ENCODE assay signal across 13 mouse cellular contexts in the genomic region with DNA sequence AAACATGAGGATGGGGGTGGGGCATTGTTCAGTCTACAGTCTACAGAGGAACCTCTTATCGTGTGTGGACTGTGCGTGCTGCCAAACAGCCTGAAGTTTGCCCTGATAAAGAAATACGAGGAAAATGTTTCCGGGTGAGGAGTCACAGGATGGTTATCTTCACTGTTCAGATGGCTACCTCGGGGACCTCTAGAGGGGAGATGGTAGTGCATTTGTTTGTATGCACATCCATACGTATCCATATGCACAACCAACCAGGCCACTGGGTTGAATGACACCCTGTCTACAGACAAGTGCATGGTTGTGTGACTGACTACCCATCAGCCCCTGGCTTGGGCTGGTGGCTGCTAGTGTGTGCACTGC. TPM values are rescaled to one million over a fixed set of nuclear protein-coding genes. Genes with fewer than 3 reads are reported as not detected.
DNase-seq lines count a peak whose midpoint lies in the region; ATAC-seq and TF ChIP-seq lines count a peak whose summit lies in the region.
"Had no signal": no experiment of that assay in that cellular context is flagged by ENCODE, and none has a peak within 500 bp of the region (broad histone marks: within the 10 kb centered on the region; RNA-seq: fewer than 3 reads in every experiment).

No protein-coding gene starts in this region.

- WGBS in heart, embryonic 11.5 days (ENCODE audit: insufficient replicate concordance): 55% methylated on average over 6 of the region's 6 CpGs
- 73% methylated on average over 6 of the region's 6 CpGs for WGBS in intestine, embryonic 14.5 days
- WGBS in liver, embryonic 15.5 days (ENCODE audit: insufficient replicate concordance): 14% methylated on average over 6 of the region's 6 CpGs
- 90% methylated on average over 6 of the region's 6 CpGs for WGBS in neural tube, embryonic 15.5 days

- DNase-seq in heart, postnatal 14 days: no peak
- peak; percentile 93 for DNase-seq in MEL (ENCODE audit: low read depth, low spot score)
- DNase-seq in intestine, embryonic 14.5 days (ENCODE audit: low spot score): no peak
- no peak for DNase-seq in yolk sac, embryonic 10.5 days (ENCODE audit: low spot score)
- DNase-seq in neural tube, embryonic 10.5 days (ENCODE audit: extremely low spot score, low spot score): no peak
- DNase-seq: cerebellum, postnatal 25 days; spleen, adult 18-20 months had no signal

- H3K9ac ChIP-seq in heart, embryonic 11.5 days (ENCODE audit: low read depth, low read length): no peak overlapping the region
- no peak overlapping the region for H3K9ac ChIP-seq in MEL (ENCODE audit: control insufficient read depth, low read depth, low read length, poor library complexity, severe bottlenecking)
- no peak overlapping the region for H3K9ac ChIP-seq in intestine, embryonic 14.5 days (ENCODE audit: low read length)
- H3K9ac ChIP-seq in liver, embryonic 15.5 days: no peak overlapping the region
- no peak overlapping the region for H3K9ac ChIP-seq in neural tube, embryonic 15.5 days (replicated peaks)

- no peaks in the 10 kb centered on the region for H3K36me3 ChIP-seq in heart, embryonic 11.5 days (ENCODE audit: control insufficient read depth, insufficient read depth, low read length)
- H3K36me3 ChIP-seq in MEL (ENCODE audit: control insufficient read depth in 1 of 2, insufficient read depth in 2 of 2, low read length in 2 of 2): peaks cover 14 to 22% of the 10 kb centered on the region in 2 experiments
- H3K36me3 ChIP-seq in intestine, embryonic 14.5 days (ENCODE audit: control insufficient read depth, insufficient read depth, low read length): peaks cover 25% of the 10 kb centered on the region
- H3K36me3 ChIP-seq in liver, embryonic 15.5 days (replicated peaks): peaks cover 42% of the 10 kb centered on the region
- H3K36me3 ChIP-seq in neural tube, embryonic 15.5 days: peaks cover 8% of the 10 kb centered on the region

- peak overlapping the region; percentile 46; the same call in 1 of the 2 replicates for H3K27ac ChIP-seq in heart, embryonic 11.5 days (ENCODE audit: low read depth, low read length)
- H3K27ac ChIP-seq in MEL (ENCODE audit: control insufficient read depth, low read depth, low read length): peak overlapping the region; percentile 78
- H3K27ac ChIP-seq in intestine, embryonic 14.5 days (ENCODE audit: low read depth): 0 out of 2 replicates have a peak overlapping the region, but pooled peaks have one; percentile 27
- peak overlapping the region; percentile 79 for H3K27ac ChIP-seq in liver, embryonic 15.5 days (replicated peaks)
- H3K27ac ChIP-seq in neural tube, embryonic 15.5 days (replicated peaks): no peak overlapping the region
- H3K27ac ChIP-seq: hindbrain, postnatal 0 days had no signal

- no peaks in the 10 kb centered on the region for H3K27me3 ChIP-seq in heart, embryonic 11.5 days (ENCODE audit: control insufficient read depth, insufficient read depth, low read length)
- no peaks in the 10 kb centered on the region for H3K27me3 ChIP-seq in MEL (ENCODE audit: control insufficient read depth in 1 of 2, insufficient read depth in 2 of 2, low read length in 2 of 2)
- H3K27me3 ChIP-seq in intestine, embryonic 14.5 days (replicated peaks; ENCODE audit: control insufficient read depth, insufficient read depth, low read length): no peaks in the 10 kb centered on the region
- no peaks in the 10 kb centered on the region for H3K27me3 ChIP-seq in liver, embryonic 15.5 days
- no peaks in the 10 kb centered on the region for H3K27me3 ChIP-seq in neural tube, embryonic 15.5 days (replicated peaks)
- H3K27me3 ChIP-seq: megakaryocyte, embryonic 14.5 days had no signal

- intact Hi-C loops in heart, postnatal 14 days (cut with DNase I): no loop called here

- H3K4me3 ChIP-seq in heart, embryonic 11.5 days (ENCODE audit: low read depth, low read length): no peak overlapping the region
- no peak overlapping the region for H3K4me3 ChIP-seq in MEL (ENCODE audit: control insufficient read depth in 1 of 2, insufficient read depth in 1 of 2, low read depth in 2 of 2, low read length in 2 of 2)
- no peak overlapping the region for H3K4me3 ChIP-seq in intestine, embryonic 14.5 days (ENCODE audit: low read depth, low read length)
- H3K4me3 ChIP-seq in liver, embryonic 15.5 days (replicated peaks): no peak overlapping the region
- no peak overlapping the region for H3K4me3 ChIP-seq in neural tube, embryonic 15.5 days (replicated peaks)
- H3K4me3 ChIP-seq: megakaryocyte, embryonic 14.5 days; myocyte had no signal

- no peak overlapping the region for H3K4me2 ChIP-seq in heart, embryonic 11.5 days
- H3K4me2 ChIP-seq in intestine, embryonic 14.5 days (ENCODE audit: low read length): no peak overlapping the region
- peak overlapping the region; percentile 42 for H3K4me2 ChIP-seq in liver, embryonic 15.5 days
- H3K4me2 ChIP-seq in neural tube, embryonic 15.5 days: no peak overlapping the region

- no peak; a peak in 1 of 6 replicates for TF ChIP-seq CTCF in MEL (IDR thresholded peaks at IDR 0.05 in 2 of 3, conservative IDR thresholded peaks at IDR 0.05 in 1 of 3; ENCODE audit: control insufficient read depth in 1 of 3, insufficient read depth in 1 of 3, low read depth in 2 of 3, low read length in 3 of 3, poor library complexity in 1 of 3, severe bottlenecking in 1 of 3)

- ATAC-seq in heart, embryonic 11.5 days (replicated peaks; ENCODE audit: insufficient number of reproducible peaks, low FRiP score, low TSS enrichment): peak; percentile 81
- no peak for ATAC-seq in intestine, embryonic 14.5 days (replicated peaks; ENCODE audit: low FRiP score, low TSS enrichment, low read depth)
- ATAC-seq in liver, embryonic 15.5 days (ENCODE audit: insufficient read depth): peak; percentile 97
- no peak for ATAC-seq in neural tube, embryonic 15.5 days (ENCODE audit: low FRiP score)
- ATAC-seq: hindbrain, postnatal 0 days had no signal

- TF ChIP-seq RAD21 in MEL (IDR thresholded peaks at IDR 0.05; ENCODE audit: low read depth, low read length): no peak; the same call in 1 of the 2 replicates

- no peaks in the 10 kb centered on the region for H3K9me3 ChIP-seq in heart, embryonic 11.5 days (replicated peaks; ENCODE audit: control insufficient read depth, low read length)
- H3K9me3 ChIP-seq in MEL (replicated peaks; ENCODE audit: insufficient read depth, low read length): no peaks in the 10 kb centered on the region
- H3K9me3 ChIP-seq in intestine, embryonic 14.5 days (ENCODE audit: control insufficient read depth, low read length): no peaks in the 10 kb centered on the region
- no peaks in the 10 kb centered on the region for H3K9me3 ChIP-seq in liver, embryonic 15.5 days (replicated peaks)
- H3K9me3 ChIP-seq in neural tube, embryonic 15.5 days (replicated peaks): no peaks in the 10 kb centered on the region
- H3K9me3 ChIP-seq: megakaryocyte, embryonic 14.5 days had no signal

- TF ChIP-seq POLR2A in MEL (IDR thresholded peaks at IDR 0.05; ENCODE audit: control insufficient read depth in 1 of 2, insufficient read depth in 1 of 2, low read depth in 1 of 2, low read length in 2 of 2, poor library complexity in 1 of 2): peak in 1 of 2 experiments; percentile 52; a peak in 2 of 4 replicates

- 0 out of 2 replicates have a peak, but pooled peaks cover 3% of the 10 kb centered on the region for H3K4me1 ChIP-seq in heart, embryonic 11.5 days (ENCODE audit: control insufficient read depth, insufficient read depth, low read length)
- H3K4me1 ChIP-seq in MEL (ENCODE audit: control insufficient read depth in 1 of 2, insufficient read depth in 2 of 2, low read length in 2 of 2): peaks cover 15 to 20% of the 10 kb centered on the region in 2 experiments
- peaks cover 11% of the 10 kb centered on the region; the same call in 1 of the 2 replicates for H3K4me1 ChIP-seq in intestine, embryonic 14.5 days (replicated peaks; ENCODE audit: control insufficient read depth, insufficient read depth, low read length)
- H3K4me1 ChIP-seq in liver, embryonic 15.5 days (replicated peaks): peaks cover 26% of the 10 kb centered on the region
- no peaks in the 10 kb centered on the region for H3K4me1 ChIP-seq in neural tube, embryonic 15.5 days
- H3K4me1 ChIP-seq: megakaryocyte, embryonic 14.5 days had no signal

- peak; percentile 99 for TF ChIP-seq EP300 in MEL (IDR thresholded peaks at IDR 0.05; ENCODE audit: low read depth in 1 of 2, low read length in 2 of 2)

- no peaks in the 10 kb centered on the region for H3K79me2 ChIP-seq in MEL (ENCODE audit: control insufficient read depth, insufficient read depth, low read length, poor library complexity)

RNA-seq across cellular contexts. Expression of gene Plekhs1, which starts 22.4 kb away (rescaled TPM):
- 0.06 TPM in 1 of 2 replicates, not detected in the other for polyA plus RNA-seq in heart, embryonic 11.5 days (2014; fragmentation: Nextera tagmentation; extraction: Ambion mirVana)
- total RNA-seq in heart, postnatal 14 days (2021): under 1 TPM; 0.07 to 0.50 TPM
- 0.42 and 0.85 TPM in 2 replicates for total RNA-seq in MEL (2012; rRNA removed)
- under 1 TPM in 1 of 2 experiments, not detected in 1; 0.84 TPM for polyA plus RNA-seq in MEL (2012; ENCODE audit: insufficient read depth in 1 of 2, insufficient read length in 2 of 2, low read depth in 1 of 2, low replicate concordance in 2 of 2, missing spikeins in 1 of 2)
- 0.31 TPM in 2 replicates for polyA plus RNA-seq in intestine, embryonic 14.5 days (2014; fragmentation: Nextera tagmentation; extraction: Ambion mirVana)
- polyA plus RNA-seq in liver, embryonic 15.5 days (2015; fragmentation: Nextera tagmentation; extraction: Ambion mirVana): not detected in 2 replicates
- polyA plus RNA-seq in neural tube, embryonic 15.5 days (2015; fragmentation: Nextera tagmentation; extraction: Ambion mirVana): 0.19 and 0.27 TPM in 2 replicates
- total RNA-seq: hindbrain, postnatal 0 days had no signal

RNA-seq across cellular contexts. Expression of gene Casp7, which starts 42.1 kb away (rescaled TPM):
- polyA plus RNA-seq in heart, embryonic 11.5 days (2014; fragmentation: Nextera tagmentation; extraction: Ambion mirVana): 27.3 and 35.4 TPM in 2 replicates
- 10 to 100 TPM; 16.3 to 17.6 TPM for total RNA-seq in heart, postnatal 14 days (2021)
- 53.9 and 70.4 TPM in 2 replicates for total RNA-seq in MEL (2012; rRNA removed)
- polyA plus RNA-seq in MEL (2012; ENCODE audit: insufficient read depth in 1 of 2, insufficient read length in 2 of 2, low read depth in 1 of 2, low replicate concordance in 2 of 2, missing spikeins in 1 of 2): 10 to 100 TPM in 1 of 2 experiments, not detected in 1; 69.4 TPM
- 27.1 and 30.9 TPM in 2 replicates for polyA plus RNA-seq in intestine, embryonic 14.5 days (2014; fragmentation: Nextera tagmentation; extraction: Ambion mirVana)
- 12.7 and 13.0 TPM in 2 replicates for polyA plus RNA-seq in liver, embryonic 15.5 days (2015; fragmentation: Nextera tagmentation; extraction: Ambion mirVana)
- 20.8 and 25.5 TPM in 2 replicates for polyA plus RNA-seq in neural tube, embryonic 15.5 days (2015; fragmentation: Nextera tagmentation; extraction: Ambion mirVana)

RNA-seq across cellular contexts. Expression of gene Nrap, which starts 49.2 kb away (rescaled TPM):
- polyA plus RNA-seq in heart, embryonic 11.5 days (2014; fragmentation: Nextera tagmentation; extraction: Ambion mirVana): 9.2 and 12.6 TPM in 2 replicates
- 100 to 1,000 TPM; 219 to 250 TPM for total RNA-seq in heart, postnatal 14 days (2021)
- total RNA-seq in MEL (2012; rRNA removed): 0.07 and 0.08 TPM in 2 replicates
- under 1 TPM in 1 of 2 experiments, not detected in 1; 0.11 TPM for polyA plus RNA-seq in MEL (2012; ENCODE audit: insufficient read depth in 1 of 2, insufficient read length in 2 of 2, low read depth in 1 of 2, low replicate concordance in 2 of 2, missing spikeins in 1 of 2)
- 0.26 and 0.27 TPM in 2 replicates for polyA plus RNA-seq in intestine, embryonic 14.5 days (2014; fragmentation: Nextera tagmentation; extraction: Ambion mirVana)
- 0.28 and 0.47 TPM in 2 replicates for polyA plus RNA-seq in liver, embryonic 15.5 days (2015; fragmentation: Nextera tagmentation; extraction: Ambion mirVana)
- 0.63 and 0.65 TPM in 2 replicates for polyA plus RNA-seq in neural tube, embryonic 15.5 days (2015; fragmentation: Nextera tagmentation; extraction: Ambion mirVana)

Comparison
In these comparisons a context has a peak if more than half of its experiments do, and no peak if none do; other contexts are left out.
1. ATAC-seq: peak in heart, embryonic 11.5 days (single experiment) and liver, embryonic 15.5 days (single experiment); none in intestine, embryonic 14.5 days (single experiment) and neural tube, embryonic 15.5 days (single experiment).